Mouse (Mus musculus) intestine, embryonic 16.5 days (tissue): ENCODE data around the gene Ppp2r5d. TPM values are rescaled to one million over a fixed set of nuclear protein-coding genes. Genes with fewer than 3 reads are reported as not detected.

Source experiments
- ATAC-seq: fragments of 200-750 bp; cut with Nextera tagmentation; 2 replicates; pipeline ENCODE4 v1.8.0; 2017; ENCODE audit warnings: moderate TSS enrichment, moderate library complexity
- H3K27ac ChIP-seq: fragments of 300-500 bp; sonication (generic); 2 replicates; pipeline ENCODE4 v1.5.1; 2014; ENCODE audit warnings: mild to moderate bottlenecking, low read length
- H3K27me3 ChIP-seq: fragments of 300-500 bp; sonication (generic); replicated peaks from 2 replicates; pipeline ENCODE4 v1.6.1; 2014; ENCODE audit warnings: low read length, control low read depth, mixed read lengths; ENCODE audit not compliant: control insufficient read depth, insufficient read depth
- H3K36me3 ChIP-seq: fragments of 300-500 bp; sonication (generic); 2 replicates; pipeline ENCODE4 v1.6.1; 2014; ENCODE audit warnings: low read length, control low read depth; ENCODE audit not compliant: control insufficient read depth, insufficient read depth
- H3K4me1 ChIP-seq: fragments of 300-500 bp; sonication (generic); 2 replicates; pipeline ENCODE4 v1.6.1; 2014; ENCODE audit warnings: low read length, control low read depth, mixed read lengths; ENCODE audit not compliant: control insufficient read depth, insufficient read depth
- H3K4me2 ChIP-seq: fragments of 300-500 bp; sonication (generic); 2 replicates; pipeline ENCODE4 v1.6.1; 2014; ENCODE audit warnings: low read depth, low read length, control low read depth
- H3K4me3 ChIP-seq: fragments of 300-500 bp; sonication (generic); 2 replicates; pipeline ENCODE4 v1.5.1; 2014; ENCODE audit warnings: mild to moderate bottlenecking, low read length
- H3K9ac ChIP-seq: fragments of 300-500 bp; sonication (generic); 2 replicates; pipeline ENCODE4 v1.6.1; 2014; ENCODE audit warnings: low read depth, low read length
- H3K9me3 ChIP-seq: fragments of 300-500 bp; sonication (generic); 2 replicates; pipeline ENCODE4 v1.6.1; 2016; ENCODE audit warnings: low read length, control low read depth; ENCODE audit not compliant: control insufficient read depth
- WGBS: fragments of 180-500 bp; shearing (Covaris S2); extraction: QIAGEN DNeasy Blood & Tissue Kit; methylation state at CpG from one replicate; pipeline ENCODE4 v1.1.7; 2014; 5-methylcytosine and 5-hydroxymethylcytosine counted together
- polyA plus RNA-seq: library from polyadenylated mRNA; unstranded; fragments of >200 nt; fragmentation: Nextera tagmentation; extraction: Ambion mirVana; gene quantifications from 2 replicates; pipeline ENCODE4 v1.2.1, GENCODE M21; 2015

The Ppp2r5d gene
- polyA plus RNA-seq, 1 experiment from 2014 or later: 73.4 TPM

- peak; percentile 84 for ATAC-seq
- H3K4me3 ChIP-seq: peak overlapping the region; percentile 85
- no peaks in the 10 kb centered on the region for H3K9me3 ChIP-seq
- H3K27ac ChIP-seq: peak overlapping the region; percentile 97
- H3K4me2 ChIP-seq: peak overlapping the region; percentile 90
- peaks cover 7% of the 10 kb centered on the region; the same call in 1 of the 2 replicates for H3K4me1 ChIP-seq
- H3K27me3 ChIP-seq: no peaks in the 10 kb centered on the region
- 8% methylated on average over 11 of the region's 11 CpGs for WGBS
- peak overlapping the region; percentile 80 for H3K9ac ChIP-seq
- H3K36me3 ChIP-seq: peaks cover 7% of the 10 kb centered on the region
Observed at GRCm38 (mm10) chr17:46644916-46645475, 59.9 kb downstream of the Ppp2r5d start.

- Histone ChIP-seq H3K4me2 (peak overlapping the region; percentile 90), H3K4me1 (peaks cover 7% of the 10 kb centered on the region; the same call in 1 of the 2 replicates), H3K4me3 (peak overlapping the region; percentile 85), H3K9ac (peak overlapping the region; percentile 80), H3K27me3 (no peaks in the 10 kb centered on the region), H3K36me3 (peaks cover 11% of the 10 kb centered on the region), H3K27ac (peak overlapping the region; percentile 97), H3K9me3 (no peaks in the 10 kb centered on the region)
- no peak for ATAC-seq
- WGBS: 72% methylated on average over 12 of the region's 12 CpGs
Observed at GRCm38 (mm10) chr17:46644152-46644805, 60.6 kb downstream of the Ppp2r5d start.

GRCm38 (mm10) chr17:46642060-46642459, 62.9 kb downstream of the Ppp2r5d start:
- 90% methylated on average over 17 of the region's 17 CpGs for WGBS
- no peak overlapping the region for H3K4me3 ChIP-seq
- H3K27ac ChIP-seq: no peak overlapping the region
- H3K9ac ChIP-seq: no peak overlapping the region
- ATAC-seq: no peak
- peaks cover 11% of the 10 kb centered on the region for H3K36me3 ChIP-seq
- no peak overlapping the region for H3K4me2 ChIP-seq
- H3K27me3 ChIP-seq: no peaks in the 10 kb centered on the region
- H3K9me3 ChIP-seq: no peaks in the 10 kb centered on the region
- peaks cover 8% of the 10 kb centered on the region; the same call in 1 of the 2 replicates for H3K4me1 ChIP-seq

- 82% methylated on average over 9 of the region's 9 CpGs for WGBS
- no peaks in the 10 kb centered on the region for H3K9me3 ChIP-seq
- H3K4me1 ChIP-seq: peaks cover 5% of the 10 kb centered on the region; the same call in 1 of the 2 replicates
- H3K4me3 ChIP-seq: no peak overlapping the region
- no peak overlapping the region for H3K9ac ChIP-seq
- H3K36me3 ChIP-seq: peaks cover 18% of the 10 kb centered on the region
- no peak overlapping the region for H3K4me2 ChIP-seq
- H3K27ac ChIP-seq: no peak overlapping the region
- no peaks in the 10 kb centered on the region for H3K27me3 ChIP-seq
- ATAC-seq: no peak
Observed at GRCm38 (mm10) chr17:46639929-46640328, 65.0 kb downstream of the Ppp2r5d start.

- 20% methylated on average over 15 of the region's 15 CpGs for WGBS
- H3K27me3 ChIP-seq: no peaks in the 10 kb centered on the region
- peak; percentile 43 for ATAC-seq
- peaks cover 21% of the 10 kb centered on the region for H3K36me3 ChIP-seq
- no peak overlapping the region for H3K4me3 ChIP-seq
- no peak overlapping the region for H3K9ac ChIP-seq
- no peaks in the 10 kb centered on the region for H3K9me3 ChIP-seq
- no peak overlapping the region for H3K4me2 ChIP-seq
- H3K4me1 ChIP-seq: peaks cover 2% of the 10 kb centered on the region; the same call in 1 of the 2 replicates
- no peak overlapping the region for H3K27ac ChIP-seq
Observed at GRCm38 (mm10) chr17:46636831-46637523, 67.9 kb downstream of the Ppp2r5d start.

Other genes with a start within 250 kb of the Ppp2r5d start
- gene Ttbk1, start 217.4 kb downstream of the Ppp2r5d start, polyA plus RNA-seq: 0.15 and 0.16 TPM in 2 replicates
- 40.4 and 45.1 TPM in 2 replicates for gene Dnph1, start 208.4 kb downstream of the Ppp2r5d start, polyA plus RNA-seq
- 2.8 and 3.0 TPM in 2 replicates for gene Cul9, start 158.7 kb downstream of the Ppp2r5d start, polyA plus RNA-seq
- gene Srf, start 148.9 kb downstream of the Ppp2r5d start, polyA plus RNA-seq: 4.9 and 5.9 TPM in 2 replicates
- gene Ptk7, start 75.6 kb downstream of the Ppp2r5d start, polyA plus RNA-seq: 53.2 and 54.4 TPM in 2 replicates
- gene Klc4, start 59.1 kb downstream of the Ppp2r5d start, polyA plus RNA-seq: 93.7 and 104 TPM in 2 replicates
- 164 and 170 TPM in 2 replicates for gene Mrpl2, start 58.9 kb downstream of the Ppp2r5d start, polyA plus RNA-seq
- gene Cul7, start 54.8 kb downstream of the Ppp2r5d start, polyA plus RNA-seq: 42.4 and 43.1 TPM in 2 replicates
- gene Rrp36, start 30.8 kb downstream of the Ppp2r5d start, polyA plus RNA-seq: 64.8 and 67.4 TPM in 2 replicates
- gene Mea1, start 26.3 kb downstream of the Ppp2r5d start, polyA plus RNA-seq: 164 and 169 TPM in 2 replicates
- 107 and 111 TPM in 2 replicates for gene Klhdc3, start 24.2 kb downstream of the Ppp2r5d start, polyA plus RNA-seq
- gene Pex6, start 6.4 kb upstream of the Ppp2r5d start, polyA plus RNA-seq: 17.1 and 20.8 TPM in 2 replicates
- gene Gnmt, start 24.1 kb upstream of the Ppp2r5d start, polyA plus RNA-seq: 8.2 and 10.0 TPM in 2 replicates
- gene Cnpy3, start 47.1 kb upstream of the Ppp2r5d start, polyA plus RNA-seq: 73.9 and 75.6 TPM in 2 replicates
- gene Ptcra, start 58.6 kb upstream of the Ppp2r5d start, polyA plus RNA-seq: 0.34 and 0.37 TPM in 2 replicates
- 102 and 104 TPM in 2 replicates for gene 2310039H08Rik, start 67.5 kb upstream of the Ppp2r5d start, polyA plus RNA-seq
- gene Rpl7l1, start 77.6 kb upstream of the Ppp2r5d start, polyA plus RNA-seq: 142 and 153 TPM in 2 replicates
- gene Bicral, start 153.4 kb upstream of the Ppp2r5d start, polyA plus RNA-seq: 3.0 TPM in 2 replicates
- gene Tbcc, start 185.6 kb upstream of the Ppp2r5d start, polyA plus RNA-seq: 31.8 and 35.8 TPM in 2 replicates
- gene Prph2, start 205.3 kb upstream of the Ppp2r5d start, polyA plus RNA-seq: not detected in 2 replicates